Mouse (Mus musculus) MEL (cell line): ENCODE results near the gene Rgl1. TPM values are rescaled to one million over a fixed set of nuclear protein-coding genes. Genes with fewer than 3 reads are reported as not detected.

Experiments
- DNase-seq: peaks from one replicate; pipeline ENCODE4 v3.0.0; 2011; ENCODE audit warnings: low read depth, low spot score
- H3K27ac ChIP-seq: 2 replicates; pipeline ENCODE4 v1.5.1; 2012; ENCODE audit warnings: low read depth, mild to moderate bottlenecking, control low read depth, low read length, moderate library complexity; ENCODE audit not compliant: control insufficient read depth
- H3K27me3 ChIP-seq, 2 experiments: fragments of 150-350 bp in 1 of 2; sonication (generic) in 1 of 2; 2 replicates each; pipeline ENCODE4 v1.6.1; 2012; ENCODE audit warnings: low read length in 2 of 2, mild to moderate bottlenecking in 2 of 2, improper control_type of control experiment in 1 of 2, moderate library complexity in 1 of 2; ENCODE audit not compliant: insufficient read depth in 2 of 2, control insufficient read depth in 1 of 2
- H3K36me3 ChIP-seq, 2 experiments: 2 replicates each; pipeline ENCODE4 v1.6.1; 2012 to 2014; ENCODE audit warnings: low read length in 2 of 2, improper control_type of control experiment in 1 of 2, inconsistent platforms in 1 of 2, mild to moderate bottlenecking in 1 of 2; ENCODE audit not compliant: insufficient read depth in 2 of 2, control insufficient read depth in 1 of 2
- H3K4me1 ChIP-seq, 2 experiments: fragments of 150-350 bp in 1 of 2; sonication (generic) in 1 of 2; 2 replicates each; pipeline ENCODE4 v1.6.1; 2012; ENCODE audit warnings: low read length in 2 of 2, improper control_type of control experiment in 1 of 2, mild to moderate bottlenecking in 1 of 2; ENCODE audit not compliant: insufficient read depth in 2 of 2, control insufficient read depth in 1 of 2
- H3K4me3 ChIP-seq, 2 experiments: fragments of 150-350 bp in 1 of 2; sonication (generic) in 1 of 2; 2 replicates each; pipeline ENCODE4 v1.5.1; 2012; ENCODE audit warnings: low read depth in 2 of 2, low read length in 2 of 2, mild to moderate bottlenecking in 2 of 2, moderate library complexity in 2 of 2, control low read depth in 1 of 2, improper control_type of control experiment in 1 of 2; ENCODE audit not compliant: control insufficient read depth in 1 of 2, insufficient read depth in 1 of 2
- H3K79me2 ChIP-seq: 2 replicates; pipeline ENCODE4 v1.6.1; 2012; ENCODE audit warnings: mild to moderate bottlenecking, low read length, moderate library complexity; ENCODE audit not compliant: control insufficient read depth, poor library complexity, insufficient read depth
- H3K9ac ChIP-seq: 2 replicates; pipeline ENCODE4 v1.6.1; 2012; ENCODE audit warnings: low read depth, mild to moderate bottlenecking, control low read depth, low read length, moderate library complexity; ENCODE audit not compliant: control insufficient read depth, poor library complexity, severe bottlenecking
- H3K9me3 ChIP-seq: fragments of 150-350 bp; sonication (generic); replicated peaks from 2 replicates; pipeline ENCODE4 v1.6.1; 2012; ENCODE audit warnings: mild to moderate bottlenecking, low read length, improper control_type of control experiment, moderate library complexity; ENCODE audit not compliant: insufficient read depth
- CHD2 ChIP-seq: IDR thresholded peaks from 2 replicates; pipeline ENCODE4 v1.6.1; 2011; ENCODE audit warnings: low read length, improper control_type of control experiment
- CTCF ChIP-seq, 3 experiments: IDR thresholded peaks in 2 of 3; conservative IDR thresholded peaks in 1 of 3; 2 replicates each; pipeline ENCODE4 v1.5.1; 2011 to 2012; ENCODE audit warnings: low read length in 3 of 3, low read depth in 2 of 3, mild to moderate bottlenecking in 2 of 3, improper control_type of control experiment in 1 of 3, inconsistent platforms in 1 of 3, mixed read lengths in 1 of 3, moderate library complexity in 1 of 3; ENCODE audit not compliant: control insufficient read depth in 1 of 3, insufficient read depth in 1 of 3, poor library complexity in 1 of 3, severe bottlenecking in 1 of 3
- ELF1 ChIP-seq: IDR thresholded peaks from 2 replicates; pipeline ENCODE4 v1.6.1; 2014; ENCODE audit warnings: low read depth, mild to moderate bottlenecking, inconsistent platforms, low read length, improper control_type of control experiment, moderate library complexity
- HCFC1 ChIP-seq: IDR thresholded peaks from 2 replicates; pipeline ENCODE4 v1.6.1; 2012; ENCODE audit warnings: low read depth, mild to moderate bottlenecking, inconsistent platforms, low read length, improper control_type of control experiment, moderate library complexity
- MAFK ChIP-seq: IDR thresholded peaks from 2 replicates; pipeline ENCODE4 v1.6.1; 2011; ENCODE audit warnings: low read depth, mild to moderate bottlenecking, low read length, improper control_type of control experiment, borderline replicate concordance
- MAZ ChIP-seq: IDR thresholded peaks from 2 replicates; pipeline ENCODE4 v1.6.1; 2012; ENCODE audit warnings: low read depth, mild to moderate bottlenecking, inconsistent platforms, low read length, improper control_type of control experiment
- MXI1 ChIP-seq: IDR thresholded peaks from 2 replicates; pipeline ENCODE4 v1.6.1; 2011; ENCODE audit warnings: mild to moderate bottlenecking, low read depth, low read length, improper control_type of control experiment
- MYB ChIP-seq: IDR thresholded peaks from 2 replicates; pipeline ENCODE4 v1.6.1; 2011; ENCODE audit warnings: mild to moderate bottlenecking, low read depth, low read length, improper control_type of control experiment
- MYC ChIP-seq: IDR thresholded peaks from 2 replicates; pipeline ENCODE4 v1.6.1; 2011; ENCODE audit warnings: low read depth, mild to moderate bottlenecking, low read length, improper control_type of control experiment, moderate library complexity
- POLR2AphosphoS2 ChIP-seq: IDR thresholded peaks from 2 replicates; pipeline ENCODE4 v1.6.1; 2011; ENCODE audit warnings: low read length, improper control_type of control experiment
- RAD21 ChIP-seq: IDR thresholded peaks from 2 replicates; pipeline ENCODE4 v1.6.1; 2011; ENCODE audit warnings: mild to moderate bottlenecking, low read depth, low read length, improper control_type of control experiment
- SIN3A ChIP-seq: IDR thresholded peaks from 2 replicates; pipeline ENCODE4 v1.6.1; 2012; ENCODE audit warnings: low read length, improper control_type of control experiment, inconsistent platforms
- SMC3 ChIP-seq: IDR thresholded peaks from 2 replicates; pipeline ENCODE4 v1.6.1; 2011; ENCODE audit warnings: low read depth, low read length, improper control_type of control experiment
- TBP ChIP-seq: IDR thresholded peaks from 2 replicates; pipeline ENCODE4 v1.8.0; 2011; ENCODE audit warnings: low read depth, low read length, improper control_type of control experiment
- UBTF ChIP-seq: IDR thresholded peaks from 2 replicates; pipeline ENCODE4 v1.6.1; 2012; ENCODE audit warnings: low read depth, mild to moderate bottlenecking, inconsistent platforms, low read length, improper control_type of control experiment, moderate library complexity, borderline replicate concordance; ENCODE audit not compliant: insufficient read depth
- ZMIZ1 ChIP-seq: IDR thresholded peaks from 2 replicates; pipeline ENCODE4 v1.6.1; 2012; ENCODE audit warnings: low read depth, mild to moderate bottlenecking, inconsistent platforms, low read length, improper control_type of control experiment, moderate library complexity
- ZNF384 ChIP-seq: IDR thresholded peaks from 2 replicates; pipeline ENCODE4 v1.6.1; 2012; ENCODE audit warnings: low read depth, mild to moderate bottlenecking, inconsistent platforms, low read length, improper control_type of control experiment
- polyA plus RNA-seq, 2 experiments: library from polyadenylated mRNA; stranded (reverse) in 1 of 2; unstranded in 1 of 2; fragments of >175 nt in 1 of 2; fragments of >200 nt in 1 of 2; gene quantifications; 2 replicates each; pipeline versions ENCODE4 v1.2.1 to v1.2.4; 2012; ENCODE audit warnings: low replicate concordance in 2 of 2, low read depth in 1 of 2; ENCODE audit not compliant: insufficient read length in 2 of 2, insufficient read depth in 1 of 2, missing spikeins in 1 of 2
- total RNA-seq: library from RNA; depleted of rRNA; stranded (reverse); fragments of 300-350 nt; gene quantifications from 2 replicates; pipeline ENCODE4 v1.2.3, GENCODE M21; 2012

The Rgl1 gene
- total and polyA plus RNA-seq, 3 experiments: 0.12 to 0.39 TPM; not detected in 1

GRCm38 (mm10) chr1:152697341-152697740 is 68.8 kb downstream of the Rgl1 start:
- DNase-seq: no peak
- Histone ChIP-seq H3K9me3 (no peaks in the 10 kb centered on the region), H3K4me1 (no peaks in the 10 kb centered on the region), H3K27ac (no peak overlapping the region), H3K27me3 (peaks cover 11 to 26% of the 10 kb centered on the region in 2 experiments), H3K36me3 (no peaks in the 10 kb centered on the region), H3K79me2 (no peaks in the 10 kb centered on the region), H3K9ac (no peak overlapping the region), H3K4me3 (no peak overlapping the region)
- TF ChIP-seq ZMIZ1 (no peak), ELF1 (no peak), MAZ (no peak), UBTF (no peak), POLR2AphosphoS2 (no peak), HCFC1 (no peak)

GRCm38 (mm10) chr1:152695491-152695890 is 70.7 kb downstream of the Rgl1 start:
- Histone ChIP-seq H3K4me3 (no peak overlapping the region), H3K36me3 (no peaks in the 10 kb centered on the region), H3K27ac (no peak overlapping the region), H3K27me3 (peaks cover 8 to 17% of the 10 kb centered on the region in 2 experiments), H3K79me2 (no peaks in the 10 kb centered on the region), H3K9me3 (no peaks in the 10 kb centered on the region), H3K4me1 (no peaks in the 10 kb centered on the region), H3K9ac (no peak overlapping the region)
- no peak for DNase-seq
- no peak for TF ChIP-seq TBP
- no peak for TF ChIP-seq SMC3
- TF ChIP-seq HCFC1: no peak
- no peak for TF ChIP-seq SIN3A
- no peak for TF ChIP-seq CTCF (IDR thresholded peaks at IDR 0.05 in 2 of 3, conservative IDR thresholded peaks at IDR 0.05 in 1 of 3; ENCODE audit: control insufficient read depth in 1 of 3, insufficient read depth in 1 of 3, low read depth in 2 of 3, low read length in 3 of 3, poor library complexity in 1 of 3, severe bottlenecking in 1 of 3)
- TF ChIP-seq RAD21: no peak
- TF ChIP-seq CHD2: no peak
- no peak for TF ChIP-seq MXI1
- no peak for TF ChIP-seq MAFK
- no peak for TF ChIP-seq UBTF
- no peak for TF ChIP-seq MYC
- no peak for TF ChIP-seq ZNF384

GRCm38 (mm10) chr1:152689968-152690367 is 76.2 kb downstream of the Rgl1 start:
- H3K36me3 ChIP-seq: no peaks in the 10 kb centered on the region
- H3K4me3 ChIP-seq: no peak overlapping the region
- H3K27ac ChIP-seq: no peak overlapping the region
- no peak overlapping the region for H3K9ac ChIP-seq
- peaks cover 8 to 10% of the 10 kb centered on the region in 2 experiments for H3K27me3 ChIP-seq
- TF ChIP-seq MYB: no peak
- no peaks in the 10 kb centered on the region for H3K9me3 ChIP-seq
- H3K79me2 ChIP-seq: no peaks in the 10 kb centered on the region
- H3K4me1 ChIP-seq: no peaks in the 10 kb centered on the region
- DNase-seq: no peak
